Mouse (Mus musculus) spleen, adult 2 months (tissue): ENCODE measurements at regions not wholly inside any gene's neighbourhood (a gene's known extent, or its start where the extent isn't known, plus 50 kb on each side); places are given as distances from the start of the nearest gene placed in this dataset.

Experiments used
- CTCF ChIP-seq: fragments of 200-500 bp; IDR thresholded peaks from 2 replicates; pipeline ENCODE4 v1.5.1; 2011; ENCODE audit warnings: mild to moderate bottlenecking, inconsistent platforms; ENCODE audit not compliant: insufficient read depth, insufficient read length, insufficient replicate concordance; ENCODE audit errors: extremely low read depth
- POLR2A ChIP-seq: fragments of 200-500 bp; IDR thresholded peaks from 2 replicates; pipeline ENCODE4 v1.6.1; 2011; ENCODE audit warnings: low read depth, low read length, inconsistent platforms

DNA sequence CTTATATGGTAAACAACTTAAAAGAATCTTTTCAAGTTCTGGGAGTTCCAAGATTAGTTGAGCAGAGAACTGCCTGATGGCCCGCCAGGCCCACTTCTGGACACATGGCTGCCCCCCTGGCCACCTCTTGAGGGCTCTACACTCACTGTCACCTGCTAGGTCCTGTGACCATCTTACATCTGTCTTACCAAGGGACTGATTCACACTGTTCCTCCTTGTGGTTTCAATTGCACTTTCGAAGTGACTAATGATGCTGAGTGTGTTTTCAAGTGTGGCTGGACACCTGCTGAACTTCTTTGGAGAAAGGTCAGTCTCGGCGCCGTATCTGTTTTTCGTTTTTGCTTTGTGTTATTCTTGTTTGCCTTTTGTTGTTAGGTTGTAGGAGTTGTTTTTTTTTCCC is 294.9 kb downstream of the Adgrl2 start:
- TF ChIP-seq CTCF: no peak
- no peak; the same call in 1 of the 2 replicates for TF ChIP-seq POLR2A
